ENCODE assay signal across 21 mouse cellular contexts in the genomic region with DNA sequence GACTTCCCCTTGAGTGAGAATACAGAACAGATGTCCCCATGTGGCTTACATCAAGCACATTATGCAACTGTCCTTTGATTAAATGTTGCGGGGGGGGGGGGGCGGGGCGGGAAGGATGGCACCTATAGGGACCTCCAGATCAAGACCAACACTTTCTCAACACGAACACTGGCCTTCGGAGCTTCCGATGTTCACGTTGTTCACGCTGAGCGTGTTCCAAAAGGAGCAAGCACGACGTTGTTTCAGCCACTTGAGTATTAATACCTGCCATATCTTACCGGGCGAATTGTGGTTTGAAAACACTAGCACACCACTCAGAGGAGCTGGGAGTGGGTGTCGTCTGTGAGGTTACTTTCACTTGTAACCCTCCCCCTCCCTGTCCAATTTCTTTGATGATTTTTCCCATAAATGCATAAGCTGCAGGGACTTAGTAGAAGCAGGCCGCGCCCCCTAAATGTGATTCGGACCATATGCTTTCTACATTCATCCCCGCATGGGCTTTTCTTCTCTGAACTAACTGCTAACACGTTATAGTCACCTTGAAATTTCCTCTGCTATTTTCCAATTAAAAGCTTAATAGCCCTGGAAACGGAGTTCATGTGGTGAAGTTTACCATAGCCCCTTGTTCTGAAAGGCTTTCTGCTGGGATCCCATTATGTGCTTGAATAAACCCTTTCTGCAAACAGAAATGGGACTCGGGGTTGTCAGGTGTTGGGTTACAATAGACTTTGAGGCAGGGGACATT. TPM values are rescaled to one million over a fixed set of nuclear protein-coding genes. Genes with fewer than 3 reads are reported as not detected.
A peak's percentile ranks its signal among the peaks of the same experiment; 100 is the strongest.
DNase-seq lines count a peak whose midpoint lies in the region; ATAC-seq and TF ChIP-seq lines count a peak whose summit lies in the region.
"Had no signal": no experiment of that assay in that cellular context is flagged by ENCODE, and none has a peak within 500 bp of the region (broad histone marks: within the 10 kb centered on the region; RNA-seq: fewer than 3 reads in every experiment).

No protein-coding gene starts in this region.

- H3K27me3 ChIP-seq in hindbrain, embryonic 11.5 days (ENCODE audit: control insufficient read depth, insufficient read depth, low read length), result peaks cover 88% of the 10 kb centered on the region
- H3K27me3 ChIP-seq in hindbrain, embryonic 12.5 days, result peaks cover 92% of the 10 kb centered on the region
- H3K27me3 ChIP-seq in embryonic facial prominence, embryonic 13.5 days, result peaks cover 99% of the 10 kb centered on the region
- H3K27me3 ChIP-seq in forebrain, embryonic 16.5 days (replicated peaks; ENCODE audit: control insufficient read depth, insufficient read depth, low read length), result peaks cover 41% of the 10 kb centered on the region

- no peak for TF ChIP-seq CTCF in brain, embryonic 14.5 days (IDR thresholded peaks at IDR 0.05; ENCODE audit: borderline replicate concordance, extremely low read depth, insufficient read depth, insufficient read length)

- H3K9me3 ChIP-seq in hindbrain, embryonic 11.5 days (ENCODE audit: control insufficient read depth, low read length), result no peaks in the 10 kb centered on the region
- H3K9me3 ChIP-seq in hindbrain, embryonic 12.5 days (replicated peaks), result no peaks in the 10 kb centered on the region
- H3K9me3 ChIP-seq in embryonic facial prominence, embryonic 13.5 days, result no peaks in the 10 kb centered on the region
- H3K9me3 ChIP-seq in forebrain, embryonic 16.5 days (ENCODE audit: control insufficient read depth, low read length), result no peaks in the 10 kb centered on the region
- H3K9me3 ChIP-seq: limb, embryonic 15.5 days had no signal

- no peak overlapping the region for H3K4me3 ChIP-seq in hindbrain, embryonic 11.5 days (ENCODE audit: low read depth, low read length)
- H3K4me3 ChIP-seq in hindbrain, embryonic 12.5 days, result no peak overlapping the region
- no peak overlapping the region for H3K4me3 ChIP-seq in embryonic facial prominence, embryonic 13.5 days
- no peak overlapping the region for H3K4me3 ChIP-seq in forebrain, embryonic 16.5 days (replicated peaks; ENCODE audit: low read length)
- H3K4me3 ChIP-seq: layer of hippocampus, adult 2 months; left cerebral cortex, adult 2 months; limb, embryonic 15.5 days had no signal

- H3K27ac ChIP-seq in hindbrain, embryonic 11.5 days (ENCODE audit: low read depth, low read length), result no peak overlapping the region
- H3K27ac ChIP-seq in hindbrain, embryonic 12.5 days, result no peak overlapping the region
- no peak overlapping the region for H3K27ac ChIP-seq in embryonic facial prominence, embryonic 13.5 days
- H3K27ac ChIP-seq in forebrain, embryonic 16.5 days (ENCODE audit: low read length), result no peak overlapping the region
- H3K27ac ChIP-seq: hindbrain, postnatal 0 days; layer of hippocampus, adult 2 months; left cerebral cortex, adult 2 months; limb, embryonic 15.5 days had no signal

- no peak for ATAC-seq in hindbrain, embryonic 11.5 days (ENCODE audit: low FRiP score)
- no peak for ATAC-seq in hindbrain, embryonic 12.5 days (ENCODE audit: low FRiP score)
- ATAC-seq in embryonic facial prominence, embryonic 13.5 days (ENCODE audit: insufficient number of reproducible peaks, insufficient read depth, low FRiP score, low TSS enrichment, low read depth), result no peak
- no peak for ATAC-seq in forebrain, embryonic 16.5 days
- ATAC-seq: hindbrain, postnatal 0 days had no signal

- no peak for TF ChIP-seq POLR2A in brain, embryonic 14.5 days (IDR thresholded peaks at IDR 0.05; ENCODE audit: borderline replicate concordance, extremely low read depth, insufficient read depth, insufficient read length, poor library complexity, severe bottlenecking)

- H3K9ac ChIP-seq in hindbrain, embryonic 11.5 days (ENCODE audit: low read depth, low read length), result no peak overlapping the region
- H3K9ac ChIP-seq in hindbrain, embryonic 12.5 days, result no peak overlapping the region
- H3K9ac ChIP-seq in embryonic facial prominence, embryonic 13.5 days, result no peak overlapping the region
- no peak overlapping the region for H3K9ac ChIP-seq in forebrain, embryonic 16.5 days (replicated peaks; ENCODE audit: low read depth, low read length)
- H3K9ac ChIP-seq: limb, embryonic 15.5 days had no signal

- H3K4me2 ChIP-seq in hindbrain, embryonic 11.5 days (replicated peaks; ENCODE audit: low read depth, low read length), result no peak overlapping the region
- no peak overlapping the region for H3K4me2 ChIP-seq in hindbrain, embryonic 12.5 days (replicated peaks)
- H3K4me2 ChIP-seq in embryonic facial prominence, embryonic 13.5 days, result peak overlapping the region; percentile 10; the same call in 1 of the 2 replicates
- H3K4me2 ChIP-seq in forebrain, embryonic 16.5 days (ENCODE audit: low read length), result peak overlapping the region; percentile 26; the same call in 1 of the 2 replicates
- H3K4me2 ChIP-seq: limb, embryonic 15.5 days had no signal

- peaks cover 16% of the 10 kb centered on the region for H3K4me1 ChIP-seq in hindbrain, embryonic 11.5 days (replicated peaks; ENCODE audit: control insufficient read depth, insufficient read depth, low read length)
- peaks cover 24% of the 10 kb centered on the region for H3K4me1 ChIP-seq in hindbrain, embryonic 12.5 days
- H3K4me1 ChIP-seq in embryonic facial prominence, embryonic 13.5 days, result peaks cover 25% of the 10 kb centered on the region
- H3K4me1 ChIP-seq in forebrain, embryonic 16.5 days (replicated peaks; ENCODE audit: control insufficient read depth, insufficient read depth, low read length), result peaks cover 27% of the 10 kb centered on the region

- H3K36me3 ChIP-seq in hindbrain, embryonic 11.5 days (ENCODE audit: control insufficient read depth, insufficient read depth, low read length), result no peaks in the 10 kb centered on the region
- no peaks in the 10 kb centered on the region for H3K36me3 ChIP-seq in hindbrain, embryonic 12.5 days
- H3K36me3 ChIP-seq in embryonic facial prominence, embryonic 13.5 days, result no peaks in the 10 kb centered on the region
- no peaks in the 10 kb centered on the region for H3K36me3 ChIP-seq in forebrain, embryonic 16.5 days (ENCODE audit: control insufficient read depth, insufficient read depth)
- H3K36me3 ChIP-seq: limb, embryonic 15.5 days had no signal

- under 1% methylated on average over 20 of the region's 21 CpGs for WGBS in hindbrain, embryonic 11.5 days
- WGBS in hindbrain, embryonic 12.5 days, result 0% methylated on average over 21 of the region's 21 CpGs
- WGBS in embryonic facial prominence, embryonic 13.5 days, result under 1% methylated on average over 21 of the region's 21 CpGs
- WGBS in forebrain, embryonic 16.5 days, result under 1% methylated on average over 21 of the region's 21 CpGs

- peak; percentile 62 for DNase-seq in hindbrain, embryonic 11.5 days (ENCODE audit: low spot score)
- peak; percentile 93 for DNase-seq in brain, embryonic 14.5 days (ENCODE audit: low read depth)
- DNase-seq in right cerebral cortex, postnatal 36 days (ENCODE audit: low spot score in 2 of 2), result no peak
- DNase-seq in cerebellum, postnatal 4 days (ENCODE audit: low spot score in 2 of 2), result no peak
- DNase-seq in heart, adult 9 months (ENCODE audit: low spot score in 2 of 2), result no peak
- DNase-seq: adrenal gland, adult 2 months; cerebellum, postnatal 36 days; gastrocnemius, postnatal 14 days; heart, postnatal 10 days; kidney, adult 18-20 months; kidney, postnatal 10 days; lung, adult 2 months; lung, postnatal 4 days; thymus, adult 18-20 months had no signal

RNA-seq across cellular contexts. Expression of a gene that starts 2.5 kb away (rescaled TPM):
- polyA plus RNA-seq in hindbrain, embryonic 11.5 days (2014; fragmentation: Nextera tagmentation; extraction: Ambion mirVana), result 0.67 and 1.2 TPM in 2 replicates
- 0.67 and 1.2 TPM in 2 replicates for polyA plus RNA-seq in hindbrain, embryonic 12.5 days (2016; fragmentation: Nextera tagmentation; extraction: Ambion mirVana)
- 2.1 and 7.2 TPM in 2 replicates for polyA plus RNA-seq in brain, embryonic 14.5 days (2012; rRNA removed)
- polyA plus RNA-seq in embryonic facial prominence, embryonic 13.5 days (2015; fragmentation: Nextera tagmentation; extraction: Ambion mirVana), result 1.8 and 2.6 TPM in 2 replicates
- 1.7 and 2.6 TPM in 2 replicates for polyA plus RNA-seq in forebrain, embryonic 16.5 days (2015; fragmentation: Nextera tagmentation; extraction: Ambion mirVana)
- polyA plus RNA-seq: adrenal gland, adult 2 months had no signal

Comparison
In these comparisons a context has a peak if more than half of its experiments do, and no peak if none do; other contexts are left out.
1. DNase-seq: peak in hindbrain, embryonic 11.5 days (single experiment) and brain, embryonic 14.5 days (single experiment); none in right cerebral cortex, postnatal 36 days (0 of 2), cerebellum, postnatal 4 days (0 of 2) and heart, adult 9 months (0 of 2).
2. H3K4me2 ChIP-seq: peak in embryonic facial prominence, embryonic 13.5 days (single experiment) and forebrain, embryonic 16.5 days (single experiment); none in hindbrain, embryonic 11.5 days (single experiment) and hindbrain, embryonic 12.5 days (single experiment).